Mouse (Mus musculus): ENCODE results near the gene Wipi2.

DNA sequence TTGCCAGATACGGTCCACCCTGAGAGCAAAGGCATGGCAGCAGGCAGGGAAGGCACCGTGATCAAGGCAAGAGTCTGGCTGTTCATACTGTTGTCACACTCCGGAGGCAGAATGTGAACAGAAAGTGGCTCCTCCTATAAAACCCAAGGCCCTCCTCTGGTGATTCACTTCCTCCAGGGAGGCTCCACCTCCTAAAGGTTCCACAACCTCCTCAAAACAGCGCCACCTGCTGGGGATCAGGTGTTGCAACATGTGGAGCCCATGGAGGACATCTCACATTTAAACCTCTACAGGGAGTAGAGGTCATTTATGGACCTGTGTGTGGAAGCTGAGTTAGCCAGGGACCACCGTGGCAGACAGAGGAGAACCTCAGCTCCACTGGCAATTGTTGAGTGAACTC, 84.9 kb downstream of the Wipi2 start:
- 0 out of 2 replicates have a peak, but pooled peaks have one; percentile 9 for TF ChIP-seq CTCF (IDR thresholded peaks at IDR 0.05; ENCODE audit: control insufficient read depth, insufficient read depth, low read length)
- no peak for TF ChIP-seq POLR2A (IDR thresholded peaks at IDR 0.05; ENCODE audit: borderline replicate concordance, control insufficient read depth, low read depth, low read length)
